Mouse (Mus musculus) forebrain, embryonic 12.5 days (tissue): ENCODE data around the gene Sertad2. TPM values are rescaled to one million over a fixed set of nuclear protein-coding genes. Genes with fewer than 3 reads are reported as not detected.

ENCODE experiments used
- ATAC-seq: fragments of 200-750 bp; cut with Nextera tagmentation; 2 replicates; pipeline ENCODE4 v1.8.0; 2017; ENCODE audit warnings: moderate TSS enrichment; ENCODE audit not compliant: low FRiP score
- H3K27ac ChIP-seq: fragments of 300-500 bp; sonication (generic); 2 replicates; pipeline ENCODE4 v1.5.1; 2016; ENCODE audit warnings: mild to moderate bottlenecking
- H3K27me3 ChIP-seq: fragments of 300-500 bp; sonication (generic); 2 replicates; pipeline ENCODE4 v1.6.1; 2016; ENCODE audit warnings: mild to moderate bottlenecking
- H3K36me3 ChIP-seq: fragments of 300-500 bp; sonication (generic); replicated peaks from 2 replicates; pipeline ENCODE4 v1.6.1; 2016; ENCODE audit warnings: mild to moderate bottlenecking
- H3K4me1 ChIP-seq: fragments of 300-500 bp; sonication (generic); 2 replicates; pipeline ENCODE4 v1.6.1; 2016
- H3K4me2 ChIP-seq: fragments of 300-500 bp; sonication (generic); 2 replicates; pipeline ENCODE4 v1.6.1; 2016; ENCODE audit warnings: mild to moderate bottlenecking, moderate library complexity
- H3K4me3 ChIP-seq: fragments of 300-500 bp; sonication (generic); replicated peaks from 2 replicates; pipeline ENCODE4 v1.5.1; 2016; ENCODE audit warnings: mild to moderate bottlenecking
- H3K9ac ChIP-seq: fragments of 300-500 bp; sonication (generic); 2 replicates; pipeline ENCODE4 v1.6.1; 2016; ENCODE audit warnings: mild to moderate bottlenecking
- H3K9me3 ChIP-seq: fragments of 300-500 bp; sonication (generic); 2 replicates; pipeline ENCODE4 v1.6.1; 2016
- WGBS: fragments of 180-500 bp; shearing (Covaris S2); methylation state at CpG from one replicate; pipeline ENCODE4 v1.1.7; 2016; 5-methylcytosine and 5-hydroxymethylcytosine counted together
- polyA plus RNA-seq: library from polyadenylated mRNA; unstranded; fragments of >200 nt; fragmentation: Nextera tagmentation; extraction: Ambion mirVana; gene quantifications from 2 replicates; pipeline ENCODE4 v1.2.1, GENCODE M21; 2016

The Sertad2 gene
- polyA plus RNA-seq, 1 experiment from 2014 or later: 33.5 TPM

DNA sequence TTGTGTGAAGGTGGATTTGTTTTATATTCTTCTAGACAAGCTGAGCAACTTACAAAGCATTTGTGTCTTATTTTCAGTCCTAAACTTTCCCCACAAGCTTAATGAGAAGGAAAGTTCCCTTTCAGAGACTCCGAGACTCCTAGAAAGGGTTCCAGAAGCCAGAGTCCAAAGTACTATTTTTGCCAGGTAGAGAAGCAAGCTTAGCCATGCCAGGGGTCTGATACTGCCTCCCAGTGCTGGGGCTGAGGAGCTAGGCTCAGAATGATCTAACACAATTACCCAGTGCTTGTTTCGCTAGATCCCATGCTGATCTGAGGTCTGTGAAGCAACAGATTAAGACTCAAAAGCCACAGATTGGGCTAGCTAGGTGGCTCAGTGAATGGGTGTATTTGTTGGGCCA is 84.1 kb downstream of the Sertad2 start:
- Histone ChIP-seq H3K4me1 (peaks cover 3% of the 10 kb centered on the region; the same call in 1 of the 2 replicates), H3K9me3 (no peaks in the 10 kb centered on the region), H3K4me2 (no peak overlapping the region), H3K27ac (no peak overlapping the region), H3K9ac (no peak overlapping the region), H3K36me3 (no peaks in the 10 kb centered on the region), H3K27me3 (no peaks in the 10 kb centered on the region), H3K4me3 (no peak overlapping the region)
- ATAC-seq: no peak
- WGBS: 67% methylated on average over 2 of the region's 2 CpGs

DNA sequence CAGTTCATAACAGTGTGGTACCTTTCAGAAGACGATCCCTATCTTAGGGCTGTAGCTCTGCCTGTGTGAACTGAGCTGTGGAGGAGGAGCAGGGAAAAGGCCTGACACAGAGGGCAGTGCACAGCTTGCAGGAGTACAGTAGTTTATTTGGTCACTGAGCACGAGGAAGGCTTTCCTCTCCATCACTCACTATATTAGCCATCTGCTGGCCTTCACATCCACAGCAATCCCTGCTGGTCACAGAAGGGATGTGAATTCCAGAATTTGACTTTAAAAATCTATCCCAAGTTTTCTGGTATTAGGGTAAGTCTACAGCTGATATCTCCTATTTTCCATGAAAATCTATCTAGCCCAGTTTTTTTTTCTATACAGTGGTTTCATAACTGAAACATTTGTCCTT is 85.2 kb downstream of the Sertad2 start:
- H3K4me2 ChIP-seq: no peak overlapping the region
- H3K36me3 ChIP-seq: no peaks in the 10 kb centered on the region
- WGBS: 61% methylated on average over 2 of the region's 2 CpGs
- no peak overlapping the region for H3K9ac ChIP-seq
- H3K4me1 ChIP-seq: peaks cover 9% of the 10 kb centered on the region
- no peaks in the 10 kb centered on the region for H3K27me3 ChIP-seq
- no peaks in the 10 kb centered on the region for H3K9me3 ChIP-seq
- no peak for ATAC-seq
- H3K4me3 ChIP-seq: no peak overlapping the region
- H3K27ac ChIP-seq: no peak overlapping the region

DNA sequence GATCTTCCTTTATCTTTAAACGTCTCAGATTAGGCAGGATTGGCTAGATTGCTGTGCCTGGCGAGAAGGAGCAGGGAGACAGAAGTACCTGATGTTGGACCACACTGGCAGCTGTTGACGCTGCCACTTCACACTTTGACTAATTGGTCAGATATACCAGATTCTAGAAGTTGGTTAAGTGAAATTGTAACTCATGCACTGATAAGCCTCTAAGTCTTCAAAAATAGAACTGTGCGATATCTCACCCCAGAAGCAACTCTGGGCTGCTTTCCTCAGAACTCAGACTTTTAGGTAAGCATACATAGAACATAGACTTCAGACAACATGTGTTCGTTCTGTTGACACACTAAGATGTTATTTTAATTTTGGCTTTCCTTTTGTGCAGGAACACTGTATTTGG is 86.6 kb downstream of the Sertad2 start:
- WGBS: 90% methylated on average over 5 of the region's 5 CpGs
- Histone ChIP-seq H3K9me3 (no peaks in the 10 kb centered on the region), H3K4me2 (no peak overlapping the region)

DNA sequence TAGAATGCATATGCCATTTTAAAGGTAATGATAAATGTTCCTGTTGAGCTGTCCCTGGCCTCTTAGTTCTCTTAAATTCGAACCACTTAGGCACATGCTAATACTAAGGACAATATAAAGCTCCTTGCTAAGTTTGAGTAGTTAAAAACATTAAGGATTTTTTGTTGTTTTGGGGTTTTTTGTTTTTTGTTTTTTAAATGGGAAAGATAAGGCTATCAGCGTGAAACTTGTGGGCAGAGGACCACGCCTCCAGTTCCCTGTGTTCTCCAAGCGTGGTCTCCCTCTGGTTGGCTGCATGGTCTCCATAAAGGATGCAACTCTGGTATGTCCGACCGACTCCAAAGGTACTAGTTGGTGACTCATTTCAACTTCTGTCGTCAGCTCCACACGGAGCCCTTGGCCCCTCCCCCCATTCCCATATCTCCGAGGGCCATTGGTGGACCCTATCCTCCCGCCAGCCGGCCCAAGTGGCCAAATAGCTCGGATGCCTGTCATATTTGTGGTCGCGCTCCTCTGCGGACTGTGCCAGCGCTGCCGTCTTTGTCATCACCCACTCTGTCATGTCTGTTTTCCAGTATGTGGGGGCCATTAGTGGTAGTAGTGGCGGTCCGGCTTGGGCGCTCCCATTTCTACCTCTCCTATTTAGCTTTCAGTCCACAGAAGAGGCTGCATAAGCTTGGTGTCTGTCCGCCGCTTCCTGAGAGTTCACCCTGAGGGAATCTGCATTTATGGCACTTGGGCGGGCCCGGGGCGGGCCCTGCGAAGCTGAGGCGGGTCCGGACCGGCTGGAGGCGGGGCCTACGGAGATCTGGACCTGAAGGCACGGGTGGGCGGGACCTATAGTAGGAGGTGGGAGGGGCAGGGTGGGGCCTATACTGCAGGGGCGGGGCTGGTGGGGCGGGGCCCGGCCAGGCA is 88.2 kb downstream of the Sertad2 start:
- H3K4me1 ChIP-seq: peaks cover 39% of the 10 kb centered on the region
- WGBS: 2% methylated on average over 34 of the region's 36 CpGs

More for the DNA sequence above, 86.6 kb downstream of the Sertad2 start:
- Histone ChIP-seq H3K9ac (no peak overlapping the region), H3K4me3 (no peak overlapping the region), H3K4me1 (peaks cover 24% of the 10 kb centered on the region), H3K27ac (no peak overlapping the region), H3K27me3 (no peaks in the 10 kb centered on the region), H3K36me3 (no peaks in the 10 kb centered on the region)
- ATAC-seq: no peak

DNA sequence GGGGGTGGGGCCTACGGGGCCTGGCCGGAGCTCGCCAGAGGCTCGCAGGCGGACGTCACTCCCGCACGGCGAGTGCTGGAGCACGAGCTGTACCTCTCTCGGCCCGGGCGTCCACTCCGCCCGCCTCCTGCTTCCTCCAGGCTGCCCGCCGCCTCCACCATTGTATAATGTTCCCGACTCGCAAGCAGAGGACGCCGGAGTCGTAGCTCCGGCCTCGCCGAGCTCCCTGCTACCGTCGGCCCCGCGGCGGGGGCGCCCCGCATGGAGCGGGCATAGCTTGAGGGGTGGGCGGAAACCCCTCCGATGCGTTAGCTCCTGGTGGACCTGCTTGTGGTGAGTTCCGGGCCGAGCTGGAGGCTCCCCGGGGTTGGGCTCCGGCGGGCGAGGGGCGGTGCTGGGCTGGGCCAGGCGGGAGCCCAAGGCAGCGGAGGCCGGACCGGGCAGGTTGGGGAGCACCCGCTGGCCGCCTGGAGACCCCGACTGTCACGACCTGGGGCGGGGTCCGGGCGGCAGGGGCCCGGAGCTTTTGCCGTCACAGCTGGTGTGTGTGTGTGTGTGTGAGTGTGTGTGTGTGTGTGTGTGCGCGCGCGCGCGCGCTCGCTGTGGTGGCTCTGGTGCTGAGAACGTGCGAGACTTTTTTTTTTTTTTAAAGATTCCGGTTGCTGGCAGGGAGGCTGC is 89.0 kb downstream of the Sertad2 start:
- H3K4me2 ChIP-seq: peak overlapping the region; percentile 75
- no peaks in the 10 kb centered on the region for H3K27me3 ChIP-seq
- H3K27ac ChIP-seq: peak overlapping the region; percentile 97
- peak; percentile 94 for ATAC-seq
- peaks cover 41% of the 10 kb centered on the region for H3K4me1 ChIP-seq
- H3K9ac ChIP-seq: peak overlapping the region; percentile 95
- no peaks in the 10 kb centered on the region for H3K36me3 ChIP-seq
- WGBS: under 1% methylated on average over 59 of the region's 67 CpGs
- H3K4me3 ChIP-seq: peak overlapping the region; percentile 86
- no peaks in the 10 kb centered on the region for H3K9me3 ChIP-seq

More for the DNA sequence above, 88.2 kb downstream of the Sertad2 start:
- no peaks in the 10 kb centered on the region for H3K36me3 ChIP-seq
- H3K9me3 ChIP-seq: no peaks in the 10 kb centered on the region
- ATAC-seq: peak; percentile 92
- H3K4me2 ChIP-seq: peak overlapping the region; percentile 75
- peak overlapping the region; percentile 86 for H3K4me3 ChIP-seq
- H3K27ac ChIP-seq: peak overlapping the region; percentile 97
- H3K9ac ChIP-seq: peak overlapping the region; percentile 95
- no peaks in the 10 kb centered on the region for H3K27me3 ChIP-seq

DNA sequence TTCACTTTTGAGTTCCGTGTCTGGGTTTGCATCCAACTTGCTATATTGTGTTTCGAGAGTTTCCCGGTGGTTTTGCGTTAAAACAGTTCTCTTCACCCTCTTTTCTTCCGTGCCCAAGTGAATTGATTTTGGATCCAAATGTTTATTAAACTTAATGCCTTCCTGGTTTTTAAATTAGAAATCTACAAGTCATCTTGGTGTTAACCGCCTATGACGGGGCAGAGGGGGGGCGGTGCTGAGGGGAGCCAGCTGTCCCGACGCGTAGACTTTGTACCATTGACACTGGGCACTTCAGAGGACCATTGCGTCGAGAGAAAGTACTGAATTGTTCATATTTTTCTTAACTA is 89.5 kb downstream of the Sertad2 start:
- H3K4me1 ChIP-seq: peaks cover 41% of the 10 kb centered on the region
- H3K9ac ChIP-seq: peak overlapping the region; percentile 95
- WGBS: under 1% methylated on average over 13 of the region's 13 CpGs

DNA sequence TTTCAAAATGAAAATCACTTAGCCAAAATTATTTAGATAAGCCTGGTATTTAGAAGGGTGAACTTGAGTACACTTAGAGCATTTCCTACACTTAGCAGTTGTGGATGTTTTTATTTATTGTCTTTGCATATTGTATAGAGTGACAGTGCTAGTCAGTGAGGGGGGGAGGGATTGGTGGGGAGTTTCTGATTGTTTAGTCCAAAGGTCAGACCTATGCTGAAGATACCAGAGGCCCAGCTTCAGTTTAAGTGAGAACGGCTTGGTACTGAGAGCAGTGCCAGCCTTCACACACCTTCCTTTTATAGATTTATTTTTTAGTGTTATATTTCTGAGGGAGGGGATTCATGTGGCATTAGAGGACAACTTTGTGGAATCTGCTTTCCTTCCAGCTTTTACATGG is 91.5 kb downstream of the Sertad2 start:
- H3K4me1 ChIP-seq: peaks cover 48% of the 10 kb centered on the region
- no peak overlapping the region for H3K4me3 ChIP-seq
- 74% methylated on average over 1 of the region's 1 CpGs for WGBS
- no peaks in the 10 kb centered on the region for H3K36me3 ChIP-seq
- no peaks in the 10 kb centered on the region for H3K9me3 ChIP-seq
- 0 out of 2 replicates have a peak overlapping the region, but pooled peaks have one; percentile 2 for H3K9ac ChIP-seq
- H3K27me3 ChIP-seq: no peaks in the 10 kb centered on the region
- ATAC-seq: no peak
- H3K27ac ChIP-seq: no peak overlapping the region
- peak overlapping the region; percentile 25 for H3K4me2 ChIP-seq

More for the DNA sequence above, 89.5 kb downstream of the Sertad2 start:
- Histone ChIP-seq H3K27ac (peak overlapping the region; percentile 97), H3K9me3 (no peaks in the 10 kb centered on the region), H3K4me3 (peak overlapping the region; percentile 86), H3K4me2 (peak overlapping the region; percentile 75), H3K27me3 (no peaks in the 10 kb centered on the region), H3K36me3 (no peaks in the 10 kb centered on the region)
- ATAC-seq: no peak

DNA sequence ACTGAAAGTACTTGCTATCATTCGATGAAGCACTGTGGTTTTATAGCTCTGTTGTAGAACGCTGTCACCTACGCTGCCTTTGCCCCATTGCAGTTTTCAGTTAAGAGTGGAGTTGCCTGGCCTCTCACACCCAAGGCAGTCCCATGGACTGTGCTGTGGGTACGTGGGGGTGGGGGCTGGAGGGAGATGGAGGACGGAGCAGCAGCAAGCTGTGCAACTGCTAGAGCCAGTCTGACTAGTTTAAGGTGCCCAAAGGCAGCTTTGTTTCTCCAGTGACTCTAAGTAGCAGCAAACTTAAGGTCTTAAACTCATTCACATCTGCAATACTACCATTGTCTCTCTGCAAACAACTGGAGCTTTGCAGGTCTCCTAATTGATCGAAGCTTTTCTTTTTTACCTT is 92.6 kb downstream of the Sertad2 start:
- H3K36me3 ChIP-seq: no peaks in the 10 kb centered on the region
- peak overlapping the region; percentile 24 for H3K4me2 ChIP-seq
- H3K9me3 ChIP-seq: no peaks in the 10 kb centered on the region
- ATAC-seq: no peak
- H3K4me3 ChIP-seq: no peak overlapping the region
- 9% methylated on average over 6 of the region's 6 CpGs for WGBS
- peak overlapping the region; percentile 54; the same call in 1 of the 2 replicates for H3K27ac ChIP-seq
- H3K9ac ChIP-seq: peak overlapping the region; percentile 44; the same call in 1 of the 2 replicates
- no peaks in the 10 kb centered on the region for H3K27me3 ChIP-seq
- H3K4me1 ChIP-seq: peaks cover 59% of the 10 kb centered on the region

DNA sequence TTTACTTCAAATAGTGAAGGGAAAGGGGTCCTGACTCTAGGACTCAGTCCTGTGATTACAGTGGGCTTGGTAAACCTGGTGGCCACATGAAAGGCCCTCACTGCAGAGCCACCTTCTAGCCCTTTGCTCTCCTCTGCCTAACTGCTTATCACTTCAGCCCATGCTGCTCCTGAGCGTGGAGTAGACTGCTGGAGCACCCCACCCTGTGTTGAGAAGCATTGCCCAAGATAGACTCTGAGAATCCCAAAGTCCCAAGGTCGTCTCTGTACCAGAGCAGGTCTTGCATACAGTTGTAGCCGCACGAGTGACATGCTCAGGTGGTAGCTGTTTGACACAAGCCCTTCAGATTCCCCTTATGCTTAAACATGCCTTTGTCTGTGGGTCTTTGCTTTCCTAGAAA is 93.1 kb downstream of the Sertad2 start:
- WGBS: 47% methylated on average over 4 of the region's 4 CpGs
- no peak for ATAC-seq
- peak overlapping the region; percentile 25; the same call in 1 of the 2 replicates for H3K27ac ChIP-seq
- no peak overlapping the region for H3K9ac ChIP-seq
- H3K36me3 ChIP-seq: no peaks in the 10 kb centered on the region
- H3K9me3 ChIP-seq: no peaks in the 10 kb centered on the region
- no peaks in the 10 kb centered on the region for H3K27me3 ChIP-seq
- H3K4me3 ChIP-seq: no peak overlapping the region
- H3K4me2 ChIP-seq: peak overlapping the region; percentile 24; the same call in 1 of the 2 replicates
- peaks cover 62% of the 10 kb centered on the region for H3K4me1 ChIP-seq

DNA sequence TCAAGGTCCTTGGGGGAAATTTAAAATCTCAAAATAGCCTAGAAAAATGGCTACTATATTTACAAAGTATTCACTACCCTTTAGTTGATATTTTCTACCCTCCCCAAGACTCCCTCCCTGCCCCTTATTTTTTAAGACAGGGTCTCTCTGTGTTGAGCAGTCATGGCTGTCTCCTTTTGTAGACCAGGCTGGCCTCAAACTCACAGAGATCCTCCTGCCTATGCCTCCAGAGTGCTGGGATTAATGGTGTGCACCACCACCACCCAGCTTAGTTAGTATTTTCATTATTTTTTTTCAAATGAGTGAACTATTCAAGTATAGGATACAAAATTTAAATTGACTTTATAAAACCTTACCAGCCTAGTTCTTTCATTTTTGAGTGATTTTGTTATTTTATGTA is 94.0 kb downstream of the Sertad2 start:
- Histone ChIP-seq H3K27ac (no peak overlapping the region), H3K9ac (no peak overlapping the region), H3K27me3 (no peaks in the 10 kb centered on the region), H3K4me2 (no peak overlapping the region), H3K4me1 (peaks cover 62% of the 10 kb centered on the region), H3K9me3 (no peaks in the 10 kb centered on the region), H3K4me3 (no peak overlapping the region), H3K36me3 (no peaks in the 10 kb centered on the region)
- ATAC-seq: no peak

DNA sequence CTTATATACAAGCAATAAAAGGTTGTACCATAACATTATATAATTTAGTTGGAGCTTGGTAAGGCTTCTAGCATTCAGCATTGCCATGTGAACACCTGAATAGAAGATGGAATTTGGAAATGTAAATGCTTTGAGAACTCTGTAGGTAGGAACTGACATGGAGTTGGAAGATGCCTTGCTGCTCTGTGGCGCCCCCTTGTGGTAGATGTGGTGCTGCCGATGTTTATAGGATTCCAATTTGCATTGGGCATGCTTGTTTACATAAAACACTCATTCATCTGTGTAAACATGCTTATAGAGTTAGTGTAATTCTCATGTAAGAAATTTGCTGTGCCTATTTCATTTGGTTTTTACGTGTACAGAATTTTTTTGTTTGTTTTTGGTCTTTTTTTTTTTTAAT is 95.8 kb downstream of the Sertad2 start:
- 23% methylated on average over 3 of the region's 3 CpGs for WGBS
- Histone ChIP-seq H3K4me1 (peaks cover 52% of the 10 kb centered on the region), H3K36me3 (no peaks in the 10 kb centered on the region), H3K9me3 (no peaks in the 10 kb centered on the region), H3K4me2 (no peak overlapping the region), H3K27ac (no peak overlapping the region), H3K27me3 (no peaks in the 10 kb centered on the region), H3K4me3 (no peak overlapping the region), H3K9ac (no peak overlapping the region)
- no peak for ATAC-seq

DNA sequence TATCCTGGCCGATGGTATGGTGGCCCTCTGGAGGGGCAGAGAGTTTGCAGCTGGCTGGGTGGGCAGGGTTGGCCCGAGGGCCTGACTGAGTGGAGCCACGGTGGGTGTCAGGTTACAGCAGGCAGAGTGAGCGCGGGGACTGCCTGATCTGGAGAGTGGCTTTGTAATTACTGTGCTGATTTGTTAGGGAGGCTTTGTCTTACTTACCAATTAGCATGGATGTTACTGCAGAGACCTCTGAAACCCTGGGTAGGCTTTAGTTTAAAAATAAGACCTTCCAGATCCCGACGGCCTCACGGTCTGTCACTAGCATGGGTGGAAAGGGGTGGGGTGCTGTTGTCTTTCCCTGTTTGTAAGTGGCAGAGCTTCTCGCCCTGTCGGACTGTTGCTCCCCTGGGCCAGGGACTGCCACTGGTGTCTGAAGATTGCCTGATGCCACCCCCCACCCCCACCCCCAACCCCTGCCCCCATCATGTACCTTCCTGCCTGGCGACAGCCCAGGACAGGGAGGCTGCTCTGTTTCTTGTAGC is 96.9 kb downstream of the Sertad2 start:
- H3K36me3 ChIP-seq: no peaks in the 10 kb centered on the region
- peak; percentile 93 for ATAC-seq
- peak overlapping the region; percentile 17; the same call in 1 of the 2 replicates for H3K4me3 ChIP-seq
- peak overlapping the region; percentile 36; the same call in 1 of the 2 replicates for H3K9ac ChIP-seq
- no peaks in the 10 kb centered on the region for H3K9me3 ChIP-seq
- 1% methylated on average over 11 of the region's 11 CpGs for WGBS
- peak overlapping the region; percentile 52 for H3K4me2 ChIP-seq
- peaks cover 53% of the 10 kb centered on the region for H3K4me1 ChIP-seq
- H3K27me3 ChIP-seq: no peaks in the 10 kb centered on the region
- peak overlapping the region; percentile 89 for H3K27ac ChIP-seq
